Mouse (Mus musculus) E14TG2a.4 (cell line): Measurements from ENCODE around the gene Dock2.

Experiments
- CTCF ChIP-seq: conservative IDR thresholded peaks from 2 replicates; pipeline ENCODE4 v1.5.1; 2014; ENCODE audit warnings: low read length
- NANOG ChIP-seq: IDR thresholded peaks from 2 replicates; pipeline ENCODE4 v1.6.1; 2014; ENCODE audit warnings: borderline replicate concordance, low read length, mixed read lengths

- TF ChIP-seq CTCF (no peak), NANOG (no peak)
Observed at GRCm38 (mm10) chr11:34826940-34827339, 43.2 kb upstream of the Dock2 start.
